Mouse (Mus musculus): ENCODE measurements around the gene Atf6. TPM values are rescaled to one million over a fixed set of nuclear protein-coding genes. Genes with fewer than 3 reads are reported as not detected.

The Atf6 gene
- polyA plus RNA-seq, 1 experiment from 2014 or later: 11.9 TPM

GRCm38 (mm10) chr1:170774431-170774830, 93.1 kb downstream of the Atf6 start:
- DNase-seq (ENCODE audit: low spot score): no peak
- H3K4me2 ChIP-seq (ENCODE audit: low read depth): no peak overlapping the region
- no peak overlapping the region for H3K27ac ChIP-seq (ENCODE audit: low read depth, low read length)
- ATAC-seq (ENCODE audit: insufficient read depth, low FRiP score, low TSS enrichment): no peak
- no peaks in the 10 kb centered on the region for H3K9me3 ChIP-seq (ENCODE audit: control insufficient read depth, low read length)
- H3K4me3 ChIP-seq (ENCODE audit: low read depth, low read length): no peak overlapping the region
- WGBS: 63% methylated on average over 1 of the region's 1 CpGs
- no peaks in the 10 kb centered on the region for H3K27me3 ChIP-seq (ENCODE audit: control insufficient read depth, insufficient read depth, low read length)
- no peaks in the 10 kb centered on the region for H3K36me3 ChIP-seq (ENCODE audit: control insufficient read depth, insufficient read depth, low read length)
- no peak overlapping the region for H3K9ac ChIP-seq (ENCODE audit: low read length)
- no peaks in the 10 kb centered on the region for H3K4me1 ChIP-seq (ENCODE audit: control insufficient read depth, insufficient read depth, low read length)

- no peak overlapping the region for H3K4me2 ChIP-seq (ENCODE audit: low read depth)
- H3K27ac ChIP-seq (ENCODE audit: low read depth, low read length): no peak overlapping the region
- H3K4me3 ChIP-seq (ENCODE audit: low read depth, low read length): no peak overlapping the region
- H3K9me3 ChIP-seq (ENCODE audit: control insufficient read depth, low read length): no peaks in the 10 kb centered on the region
- DNase-seq (ENCODE audit: low spot score) (no peak), ATAC-seq (ENCODE audit: insufficient read depth, low FRiP score, low TSS enrichment) (no peak)
- no peaks in the 10 kb centered on the region for H3K36me3 ChIP-seq (ENCODE audit: control insufficient read depth, insufficient read depth, low read length)
- H3K9ac ChIP-seq (ENCODE audit: low read length): no peak overlapping the region
- WGBS: 91% methylated on average over 4 of the region's 4 CpGs
- no peaks in the 10 kb centered on the region for H3K27me3 ChIP-seq (ENCODE audit: control insufficient read depth, insufficient read depth, low read length)
- H3K4me1 ChIP-seq (ENCODE audit: control insufficient read depth, insufficient read depth, low read length): no peaks in the 10 kb centered on the region
These were observed 94.1 kb downstream of the Atf6 start for GRCm38 (mm10) chr1:170773506-170773905.

DNA sequence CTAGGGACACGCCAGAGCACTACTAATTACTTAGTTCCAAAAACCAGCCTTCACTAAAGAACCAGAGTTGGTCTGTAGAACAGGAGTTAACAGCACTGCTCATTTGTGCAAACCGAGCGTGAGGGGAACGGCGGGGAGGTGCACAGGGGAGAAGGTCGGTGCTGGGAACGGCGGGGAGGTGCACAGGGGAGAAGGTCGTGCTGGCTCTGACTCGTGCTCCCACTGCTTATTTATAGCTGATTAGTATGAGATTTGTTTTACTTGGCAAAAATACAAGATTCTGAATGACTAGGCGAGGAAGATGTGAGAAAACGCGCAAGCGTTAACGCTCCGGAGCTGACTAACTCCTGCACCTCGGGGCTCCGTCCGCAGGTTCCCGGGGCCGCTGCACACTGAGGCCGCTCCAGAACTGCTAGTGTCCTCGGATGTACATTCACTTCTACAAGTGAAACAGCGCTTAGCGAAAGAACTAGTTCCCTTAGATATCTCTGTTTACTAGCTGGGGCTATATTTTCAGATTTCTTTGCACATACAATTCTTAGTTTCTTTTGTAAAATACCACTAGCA, 96.1 kb downstream of the Atf6 start:
- ATAC-seq (ENCODE audit: insufficient read depth, low FRiP score, low TSS enrichment): no peak
- Histone ChIP-seq H3K4me1 (ENCODE audit: control insufficient read depth, insufficient read depth, low read length) (no peaks in the 10 kb centered on the region), H3K36me3 (ENCODE audit: control insufficient read depth, insufficient read depth, low read length) (no peaks in the 10 kb centered on the region), H3K4me2 (ENCODE audit: low read depth) (no peak overlapping the region), H3K4me3 (ENCODE audit: low read depth, low read length) (no peak overlapping the region), H3K27ac (ENCODE audit: low read depth, low read length) (no peak overlapping the region), H3K9me3 (ENCODE audit: control insufficient read depth, low read length) (no peaks in the 10 kb centered on the region), H3K9ac (ENCODE audit: low read length) (no peak overlapping the region), H3K27me3 (ENCODE audit: control insufficient read depth, insufficient read depth, low read length) (no peaks in the 10 kb centered on the region)
- DNase-seq (ENCODE audit: low spot score): no peak
- 73% methylated on average over 25 of the region's 25 CpGs for WGBS

DNA sequence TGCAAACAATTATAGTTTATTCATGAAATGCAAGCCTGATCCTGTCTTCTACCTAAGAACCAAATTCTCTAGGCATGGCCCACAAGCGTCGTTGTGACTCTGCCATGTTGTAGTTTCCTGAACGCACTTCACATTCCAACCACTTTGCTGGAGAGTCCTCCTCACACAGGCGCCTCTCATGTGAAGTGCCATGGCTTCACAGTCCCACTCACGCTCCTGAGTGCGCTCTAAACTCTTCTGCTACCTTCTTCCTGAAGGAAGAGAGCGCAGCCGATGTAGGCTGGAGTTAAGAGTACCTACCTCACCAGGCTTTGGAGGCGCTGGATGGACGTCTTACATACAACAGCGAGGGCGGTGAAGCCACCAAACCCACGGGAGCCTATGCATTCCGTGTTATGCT, 96.9 kb downstream of the Atf6 start:
- H3K4me2 ChIP-seq (ENCODE audit: low read depth): no peak overlapping the region
- H3K27ac ChIP-seq (ENCODE audit: low read depth, low read length): no peak overlapping the region
- no peak overlapping the region for H3K9ac ChIP-seq (ENCODE audit: low read length)
- 89% methylated on average over 14 of the region's 14 CpGs for WGBS
- ATAC-seq (ENCODE audit: insufficient read depth, low FRiP score, low TSS enrichment) (no peak), DNase-seq (ENCODE audit: low spot score) (no peak)
- no peaks in the 10 kb centered on the region for H3K36me3 ChIP-seq (ENCODE audit: control insufficient read depth, insufficient read depth, low read length)
- H3K4me1 ChIP-seq (ENCODE audit: control insufficient read depth, insufficient read depth, low read length): no peaks in the 10 kb centered on the region
- no peaks in the 10 kb centered on the region for H3K27me3 ChIP-seq (ENCODE audit: control insufficient read depth, insufficient read depth, low read length)
- H3K9me3 ChIP-seq (ENCODE audit: control insufficient read depth, low read length): no peaks in the 10 kb centered on the region
- no peak overlapping the region for H3K4me3 ChIP-seq (ENCODE audit: low read depth, low read length)

DNA sequence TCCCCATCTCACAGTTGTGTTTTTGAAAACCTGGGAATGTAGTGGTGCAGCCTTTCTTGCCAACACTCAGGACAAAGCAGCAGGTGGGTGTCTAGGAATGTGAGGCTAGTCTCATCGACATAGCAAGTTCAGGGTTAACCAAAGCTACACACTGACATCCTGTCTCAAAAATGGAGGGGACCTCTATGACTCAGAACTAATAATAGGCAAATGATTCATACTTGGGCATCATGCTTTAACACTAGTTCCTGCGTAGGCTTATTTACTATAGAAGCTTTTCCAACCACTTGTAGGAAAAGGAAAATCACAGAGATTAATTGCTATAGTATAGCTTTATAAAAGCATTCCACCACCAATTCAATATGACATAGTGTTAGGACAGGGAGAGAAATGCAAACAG, 100.6 kb downstream of the Atf6 start:
- H3K27me3 ChIP-seq (ENCODE audit: control insufficient read depth, insufficient read depth, low read length): no peaks in the 10 kb centered on the region
- ATAC-seq (ENCODE audit: insufficient read depth, low FRiP score, low TSS enrichment): no peak
- H3K4me1 ChIP-seq (ENCODE audit: control insufficient read depth, insufficient read depth, low read length): no peaks in the 10 kb centered on the region
- no peak overlapping the region for H3K27ac ChIP-seq (ENCODE audit: low read depth, low read length)
- no peak overlapping the region for H3K9ac ChIP-seq (ENCODE audit: low read length)
- H3K4me2 ChIP-seq (ENCODE audit: low read depth): no peak overlapping the region
- no peaks in the 10 kb centered on the region for H3K36me3 ChIP-seq (ENCODE audit: control insufficient read depth, insufficient read depth, low read length)
- H3K9me3 ChIP-seq (ENCODE audit: control insufficient read depth, low read length): no peaks in the 10 kb centered on the region
- no peak overlapping the region for H3K4me3 ChIP-seq (ENCODE audit: low read depth, low read length)
- no peak for DNase-seq (ENCODE audit: low spot score)
- WGBS: 68% methylated on average over 2 of the region's 2 CpGs

DNA sequence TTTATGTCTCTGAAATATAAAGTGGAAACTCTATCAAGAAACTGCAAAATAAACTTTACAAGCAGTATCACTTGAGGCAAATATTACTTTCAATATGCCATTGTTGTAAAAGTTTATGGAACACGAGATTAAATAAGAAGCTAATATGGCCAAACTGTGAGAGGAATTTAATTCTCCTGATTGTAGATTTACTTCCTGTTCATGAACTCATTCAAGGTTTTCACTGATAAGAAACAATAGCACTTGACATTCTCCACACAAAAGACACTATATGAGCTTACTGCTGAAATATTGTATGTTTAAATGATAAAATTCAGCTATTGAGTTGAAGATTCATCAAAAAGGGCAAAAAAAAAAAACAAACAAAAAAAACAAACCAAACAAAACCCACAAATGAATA, 102.8 kb downstream of the Atf6 start:
- H3K4me2 ChIP-seq (ENCODE audit: low read depth): no peak overlapping the region
- H3K4me1 ChIP-seq (ENCODE audit: control insufficient read depth, insufficient read depth, low read length): no peaks in the 10 kb centered on the region
- no peaks in the 10 kb centered on the region for H3K36me3 ChIP-seq (ENCODE audit: control insufficient read depth, insufficient read depth, low read length)
- H3K9ac ChIP-seq (ENCODE audit: low read length): no peak overlapping the region
- DNase-seq (ENCODE audit: low spot score) (no peak), ATAC-seq (ENCODE audit: insufficient read depth, low FRiP score, low TSS enrichment) (no peak)
- no peaks in the 10 kb centered on the region for H3K27me3 ChIP-seq (ENCODE audit: control insufficient read depth, insufficient read depth, low read length)
- no peak overlapping the region for H3K4me3 ChIP-seq (ENCODE audit: low read depth, low read length)
- WGBS: 91% methylated on average over 1 of the region's 1 CpGs
- no peak overlapping the region for H3K27ac ChIP-seq (ENCODE audit: low read depth, low read length)
- H3K9me3 ChIP-seq (ENCODE audit: control insufficient read depth, low read length): no peaks in the 10 kb centered on the region

DNA sequence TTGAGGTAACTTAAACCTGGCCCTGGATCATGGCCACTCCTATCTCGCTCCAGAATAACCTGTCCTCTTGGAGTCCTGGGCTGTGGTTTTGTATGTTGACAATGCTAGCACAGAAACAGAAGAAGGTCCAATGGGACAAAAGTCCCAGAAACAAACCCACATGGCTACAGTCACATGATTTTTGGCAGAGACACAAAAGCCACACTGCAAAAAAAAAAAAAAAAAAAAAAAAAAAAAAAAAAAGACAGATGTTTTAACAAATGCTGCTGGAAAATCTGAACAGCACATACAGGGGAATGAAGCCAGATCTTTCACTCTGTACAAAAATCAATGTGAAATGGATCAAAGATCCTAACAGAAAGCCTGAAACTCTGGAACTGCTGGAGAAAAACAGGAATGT, 105.9 kb downstream of the Atf6 start:
- Histone ChIP-seq H3K27me3 (ENCODE audit: control insufficient read depth, insufficient read depth, low read length) (no peaks in the 10 kb centered on the region), H3K9ac (ENCODE audit: low read length) (no peak overlapping the region), H3K4me1 (ENCODE audit: control insufficient read depth, insufficient read depth, low read length) (no peaks in the 10 kb centered on the region), H3K4me2 (ENCODE audit: low read depth) (no peak overlapping the region), H3K36me3 (ENCODE audit: control insufficient read depth, insufficient read depth, low read length) (no peaks in the 10 kb centered on the region), H3K9me3 (ENCODE audit: control insufficient read depth, low read length) (no peaks in the 10 kb centered on the region), H3K4me3 (ENCODE audit: low read depth, low read length) (no peak overlapping the region), H3K27ac (ENCODE audit: low read depth, low read length) (no peak overlapping the region)
- DNase-seq (ENCODE audit: low spot score): no peak
- WGBS: 97% methylated on average over 1 of the region's 1 CpGs
- ATAC-seq (ENCODE audit: insufficient read depth, low FRiP score, low TSS enrichment): no peak

- Histone ChIP-seq H3K27me3 (ENCODE audit: control insufficient read depth, insufficient read depth, low read length) (no peaks in the 10 kb centered on the region), H3K36me3 (ENCODE audit: control insufficient read depth, insufficient read depth, low read length) (no peaks in the 10 kb centered on the region), H3K9ac (ENCODE audit: low read length) (no peak overlapping the region), H3K27ac (ENCODE audit: low read depth, low read length) (no peak overlapping the region), H3K4me3 (ENCODE audit: low read depth, low read length) (no peak overlapping the region), H3K4me1 (ENCODE audit: control insufficient read depth, insufficient read depth, low read length) (no peaks in the 10 kb centered on the region), H3K4me2 (ENCODE audit: low read depth) (no peak overlapping the region), H3K9me3 (ENCODE audit: control insufficient read depth, low read length) (no peaks in the 10 kb centered on the region)
- ATAC-seq (ENCODE audit: insufficient read depth, low FRiP score, low TSS enrichment) (no peak), DNase-seq (ENCODE audit: low spot score) (no peak)
- WGBS: 79% methylated on average over 5 of the region's 5 CpGs
These were observed 114.0 kb downstream of the Atf6 start for GRCm38 (mm10) chr1:170753597-170753996.

DNA sequence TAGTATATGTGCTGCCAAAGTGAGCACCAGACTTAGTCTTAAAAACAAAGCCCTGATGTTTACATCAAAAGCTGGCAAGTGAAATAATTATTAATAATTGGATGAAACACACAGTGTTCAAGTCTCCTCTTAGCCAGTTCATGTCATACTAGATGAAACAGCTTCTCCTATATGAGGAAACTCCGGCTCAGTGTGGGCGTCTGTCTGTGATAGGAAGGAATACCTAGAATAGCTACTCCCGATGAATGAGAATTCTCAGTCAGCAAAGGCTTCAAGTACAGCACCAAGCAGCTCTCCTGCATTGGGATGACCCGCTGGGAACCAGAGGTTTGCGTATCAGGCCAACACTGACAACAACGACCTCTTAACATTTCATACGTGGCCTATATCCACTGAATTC, 115.8 kb downstream of the Atf6 start:
- 88% methylated on average over 7 of the region's 7 CpGs for WGBS
- Histone ChIP-seq H3K4me2 (ENCODE audit: low read depth) (no peak overlapping the region), H3K4me3 (ENCODE audit: low read depth, low read length) (no peak overlapping the region), H3K36me3 (ENCODE audit: control insufficient read depth, insufficient read depth, low read length) (no peaks in the 10 kb centered on the region), H3K27ac (ENCODE audit: low read depth, low read length) (no peak overlapping the region), H3K4me1 (ENCODE audit: control insufficient read depth, insufficient read depth, low read length) (no peaks in the 10 kb centered on the region), H3K9me3 (ENCODE audit: control insufficient read depth, low read length) (no peaks in the 10 kb centered on the region), H3K27me3 (ENCODE audit: control insufficient read depth, insufficient read depth, low read length) (no peaks in the 10 kb centered on the region), H3K9ac (ENCODE audit: low read length) (no peak overlapping the region)
- ATAC-seq (ENCODE audit: insufficient read depth, low FRiP score, low TSS enrichment): no peak
- no peak for DNase-seq (ENCODE audit: low spot score)

All from neural tube, embryonic 11.5 days (tissue).